Mouse (Mus musculus): Measurements from ENCODE around the gene Crybb3. TPM values are rescaled to one million over a fixed set of nuclear protein-coding genes. Genes with fewer than 3 reads are reported as not detected.
"Not testable (repeated sequence)": the region's sequence is repeated elsewhere in the genome, so short reads cannot be mapped to it uniquely, and the experiment has no call there.

The Crybb3 gene
- polyA plus RNA-seq, 1 experiment from 2014 or later: not detected

- ATAC-seq (ENCODE audit: low read depth): peak; percentile 65
- H3K27ac ChIP-seq (ENCODE audit: low read length): peak overlapping the region; percentile 44
- peaks cover 40% of the 10 kb centered on the region for H3K4me1 ChIP-seq (ENCODE audit: control insufficient read depth, low read depth, low read length)
- no peaks in the 10 kb centered on the region for H3K36me3 ChIP-seq (ENCODE audit: control insufficient read depth, insufficient read depth)
- H3K9ac ChIP-seq (ENCODE audit: low read depth, low read length): peak overlapping the region; percentile 31; the same call in 1 of the 2 replicates
- H3K27me3 ChIP-seq (ENCODE audit: control insufficient read depth, insufficient read depth, low read depth, low read length): no peaks in the 10 kb centered on the region
- peak overlapping the region; percentile 40 for H3K4me3 ChIP-seq (ENCODE audit: low read depth, low read length)
- H3K4me2 ChIP-seq (ENCODE audit: low read depth, low read length): peak overlapping the region; percentile 56
- 20% methylated on average over 6 of the region's 6 CpGs for WGBS (ENCODE audit: insufficient replicate concordance)
- no peaks in the 10 kb centered on the region for H3K9me3 ChIP-seq (replicated peaks; ENCODE audit: control insufficient read depth, low read length)
These were observed 37.3 kb upstream of the Crybb3 start for GRCm38 (mm10) chr5:113118695-113119094.

- Histone ChIP-seq H3K9ac (ENCODE audit: low read depth, low read length) (no peak overlapping the region), H3K36me3 (ENCODE audit: control insufficient read depth, insufficient read depth) (no peaks in the 10 kb centered on the region), H3K4me2 (ENCODE audit: low read depth, low read length) (no peak overlapping the region), H3K4me3 (ENCODE audit: low read depth, low read length) (no peak overlapping the region), H3K27me3 (ENCODE audit: control insufficient read depth, insufficient read depth, low read depth, low read length) (no peaks in the 10 kb centered on the region), H3K9me3 (replicated peaks; ENCODE audit: control insufficient read depth, low read length) (no peaks in the 10 kb centered on the region), H3K27ac (ENCODE audit: low read length) (no peak overlapping the region), H3K4me1 (ENCODE audit: control insufficient read depth, low read depth, low read length) (peaks cover 40% of the 10 kb centered on the region)
- no peak for ATAC-seq (ENCODE audit: low read depth)
- 69% methylated on average over 5 of the region's 5 CpGs for WGBS (ENCODE audit: insufficient replicate concordance)
These were observed 36.0 kb upstream of the Crybb3 start for GRCm38 (mm10) chr5:113117361-113117760.

GRCm38 (mm10) chr5:113115896-113116295, 34.5 kb upstream of the Crybb3 start:
- Histone ChIP-seq H3K27ac (ENCODE audit: low read length) (no peak overlapping the region), H3K4me3 (ENCODE audit: low read depth, low read length) (no peak overlapping the region), H3K4me2 (ENCODE audit: low read depth, low read length) (no peak overlapping the region), H3K27me3 (ENCODE audit: control insufficient read depth, insufficient read depth, low read depth, low read length) (no peaks in the 10 kb centered on the region), H3K9me3 (replicated peaks; ENCODE audit: control insufficient read depth, low read length) (no peaks in the 10 kb centered on the region), H3K9ac (ENCODE audit: low read depth, low read length) (no peak overlapping the region), H3K4me1 (ENCODE audit: control insufficient read depth, low read depth, low read length) (peaks cover 40% of the 10 kb centered on the region), H3K36me3 (ENCODE audit: control insufficient read depth, insufficient read depth) (no peaks in the 10 kb centered on the region)
- WGBS (ENCODE audit: insufficient replicate concordance): 78% methylated on average over 10 of the region's 10 CpGs
- ATAC-seq (ENCODE audit: low read depth): no peak

- WGBS (ENCODE audit: insufficient replicate concordance): 14% methylated on average over 20 of the region's 20 CpGs
- no peaks in the 10 kb centered on the region for H3K9me3 ChIP-seq (replicated peaks; ENCODE audit: control insufficient read depth, low read length)
- no peak overlapping the region for H3K4me2 ChIP-seq (ENCODE audit: low read depth, low read length)
- H3K27ac ChIP-seq (ENCODE audit: low read length): peak overlapping the region; percentile 42
- peak; percentile 32 for ATAC-seq (ENCODE audit: low read depth)
- H3K36me3 ChIP-seq (ENCODE audit: control insufficient read depth, insufficient read depth): no peaks in the 10 kb centered on the region
- no peak overlapping the region for H3K9ac ChIP-seq (ENCODE audit: low read depth, low read length)
- no peak overlapping the region for H3K4me3 ChIP-seq (ENCODE audit: low read depth, low read length)
- H3K4me1 ChIP-seq (ENCODE audit: control insufficient read depth, low read depth, low read length): peaks cover 33% of the 10 kb centered on the region
- H3K27me3 ChIP-seq (ENCODE audit: control insufficient read depth, insufficient read depth, low read depth, low read length): no peaks in the 10 kb centered on the region
These were observed 33.2 kb upstream of the Crybb3 start for GRCm38 (mm10) chr5:113114264-113115225.

- H3K4me1 ChIP-seq (ENCODE audit: control insufficient read depth, low read depth, low read length): peaks cover 26% of the 10 kb centered on the region
- H3K4me2 ChIP-seq (ENCODE audit: low read depth, low read length): no peak overlapping the region
- no peaks in the 10 kb centered on the region for H3K9me3 ChIP-seq (replicated peaks; ENCODE audit: control insufficient read depth, low read length)
- 24% methylated on average over 5 of the region's 5 CpGs for WGBS (ENCODE audit: insufficient replicate concordance)
- H3K9ac ChIP-seq (ENCODE audit: low read depth, low read length): no peak overlapping the region
- no peak overlapping the region for H3K27ac ChIP-seq (ENCODE audit: low read length)
- H3K27me3 ChIP-seq (ENCODE audit: control insufficient read depth, insufficient read depth, low read depth, low read length): no peaks in the 10 kb centered on the region
- H3K36me3 ChIP-seq (ENCODE audit: control insufficient read depth, insufficient read depth): no peaks in the 10 kb centered on the region
- ATAC-seq (ENCODE audit: low read depth): no peak
- no peak overlapping the region for H3K4me3 ChIP-seq (ENCODE audit: low read depth, low read length)
These were observed 31.7 kb upstream of the Crybb3 start for GRCm38 (mm10) chr5:113113120-113113519.

- Histone ChIP-seq H3K9me3 (replicated peaks; ENCODE audit: control insufficient read depth, low read length) (no peaks in the 10 kb centered on the region), H3K27me3 (ENCODE audit: control insufficient read depth, insufficient read depth, low read depth, low read length) (no peaks in the 10 kb centered on the region), H3K4me2 (ENCODE audit: low read depth, low read length) (no peak overlapping the region), H3K4me1 (ENCODE audit: control insufficient read depth, low read depth, low read length) (peaks cover 27% of the 10 kb centered on the region), H3K4me3 (ENCODE audit: low read depth, low read length) (no peak overlapping the region), H3K27ac (ENCODE audit: low read length) (no peak overlapping the region), H3K36me3 (ENCODE audit: control insufficient read depth, insufficient read depth) (no peaks in the 10 kb centered on the region), H3K9ac (ENCODE audit: low read depth, low read length) (no peak overlapping the region)
- no peak for ATAC-seq (ENCODE audit: low read depth)
- 11% methylated on average over 4 of the region's 4 CpGs for WGBS (ENCODE audit: insufficient replicate concordance)
These were observed 30.0 kb upstream of the Crybb3 start for GRCm38 (mm10) chr5:113111336-113111735.

GRCm38 (mm10) chr5:113110929-113111328, 29.5 kb upstream of the Crybb3 start:
- no peak overlapping the region for H3K4me3 ChIP-seq (ENCODE audit: low read depth, low read length)
- no peak for ATAC-seq (ENCODE audit: low read depth)
- WGBS (ENCODE audit: insufficient replicate concordance): 0% methylated on average over 1 of the region's 1 CpGs
- no peaks in the 10 kb centered on the region for H3K36me3 ChIP-seq (ENCODE audit: control insufficient read depth, insufficient read depth)
- no peak overlapping the region for H3K27ac ChIP-seq (ENCODE audit: low read length)
- no peak overlapping the region for H3K9ac ChIP-seq (ENCODE audit: low read depth, low read length)
- H3K9me3 ChIP-seq (replicated peaks; ENCODE audit: control insufficient read depth, low read length): no peaks in the 10 kb centered on the region
- no peaks in the 10 kb centered on the region for H3K27me3 ChIP-seq (ENCODE audit: control insufficient read depth, insufficient read depth, low read depth, low read length)
- peaks cover 27% of the 10 kb centered on the region for H3K4me1 ChIP-seq (ENCODE audit: control insufficient read depth, low read depth, low read length)
- no peak overlapping the region for H3K4me2 ChIP-seq (ENCODE audit: low read depth, low read length)

GRCm38 (mm10) chr5:113109651-113110050, 28.3 kb upstream of the Crybb3 start:
- H3K27ac ChIP-seq (ENCODE audit: low read length); H3K27me3 ChIP-seq (ENCODE audit: control insufficient read depth, insufficient read depth, low read depth, low read length); H3K4me3 ChIP-seq (ENCODE audit: low read depth, low read length); H3K9ac ChIP-seq (ENCODE audit: low read depth, low read length); ATAC-seq (ENCODE audit: low read depth); H3K9me3 ChIP-seq (replicated peaks; ENCODE audit: control insufficient read depth, low read length); H3K4me2 ChIP-seq (ENCODE audit: low read depth, low read length); H3K36me3 ChIP-seq (ENCODE audit: control insufficient read depth, insufficient read depth): not testable (repeated sequence)
- peaks cover 19% of the 10 kb centered on the region for H3K4me1 ChIP-seq (ENCODE audit: control insufficient read depth, low read depth, low read length)
- 55% methylated on average over 2 of the region's 2 CpGs for WGBS (ENCODE audit: insufficient replicate concordance)

- no peaks in the 10 kb centered on the region for H3K27me3 ChIP-seq (ENCODE audit: control insufficient read depth, insufficient read depth, low read depth, low read length)
- ATAC-seq (ENCODE audit: low read depth): no peak
- H3K9ac ChIP-seq (ENCODE audit: low read depth, low read length): no peak overlapping the region
- no peaks in the 10 kb centered on the region for H3K36me3 ChIP-seq (ENCODE audit: control insufficient read depth, insufficient read depth)
- no peak overlapping the region for H3K27ac ChIP-seq (ENCODE audit: low read length)
- 49% methylated on average over 11 of the region's 11 CpGs for WGBS (ENCODE audit: insufficient replicate concordance)
- H3K4me2 ChIP-seq (ENCODE audit: low read depth, low read length): no peak overlapping the region
- H3K4me3 ChIP-seq (ENCODE audit: low read depth, low read length): no peak overlapping the region
- H3K9me3 ChIP-seq (replicated peaks; ENCODE audit: control insufficient read depth, low read length): no peaks in the 10 kb centered on the region
- peaks cover 12% of the 10 kb centered on the region for H3K4me1 ChIP-seq (ENCODE audit: control insufficient read depth, low read depth, low read length)
These were observed 26.9 kb upstream of the Crybb3 start for GRCm38 (mm10) chr5:113108165-113108764.
